Mouse (Mus musculus) MEL (cell line): ENCODE results near the gene Slc15a5. TPM values are rescaled to one million over a fixed set of nuclear protein-coding genes. Genes with fewer than 3 reads are reported as not detected.

Experiments
- DNase-seq: peaks from one replicate; pipeline ENCODE4 v3.0.0; 2011; ENCODE audit warnings: low read depth, low spot score
- H3K27ac ChIP-seq: 2 replicates; pipeline ENCODE4 v1.5.1; 2012; ENCODE audit warnings: low read depth, mild to moderate bottlenecking, control low read depth, low read length, moderate library complexity; ENCODE audit not compliant: control insufficient read depth
- H3K27me3 ChIP-seq, 2 experiments: fragments of 150-350 bp in 1 of 2; sonication (generic) in 1 of 2; 2 replicates each; pipeline ENCODE4 v1.6.1; 2012; ENCODE audit warnings: low read length in 2 of 2, mild to moderate bottlenecking in 2 of 2, improper control_type of control experiment in 1 of 2, moderate library complexity in 1 of 2; ENCODE audit not compliant: insufficient read depth in 2 of 2, control insufficient read depth in 1 of 2
- H3K36me3 ChIP-seq, 2 experiments: 2 replicates each; pipeline ENCODE4 v1.6.1; 2012 to 2014; ENCODE audit warnings: low read length in 2 of 2, improper control_type of control experiment in 1 of 2, inconsistent platforms in 1 of 2, mild to moderate bottlenecking in 1 of 2; ENCODE audit not compliant: insufficient read depth in 2 of 2, control insufficient read depth in 1 of 2
- H3K4me1 ChIP-seq, 2 experiments: fragments of 150-350 bp in 1 of 2; sonication (generic) in 1 of 2; 2 replicates each; pipeline ENCODE4 v1.6.1; 2012; ENCODE audit warnings: low read length in 2 of 2, improper control_type of control experiment in 1 of 2, mild to moderate bottlenecking in 1 of 2; ENCODE audit not compliant: insufficient read depth in 2 of 2, control insufficient read depth in 1 of 2
- H3K4me3 ChIP-seq, 2 experiments: fragments of 150-350 bp in 1 of 2; sonication (generic) in 1 of 2; 2 replicates each; pipeline ENCODE4 v1.5.1; 2012; ENCODE audit warnings: low read depth in 2 of 2, low read length in 2 of 2, mild to moderate bottlenecking in 2 of 2, moderate library complexity in 2 of 2, control low read depth in 1 of 2, improper control_type of control experiment in 1 of 2; ENCODE audit not compliant: control insufficient read depth in 1 of 2, insufficient read depth in 1 of 2
- H3K79me2 ChIP-seq: 2 replicates; pipeline ENCODE4 v1.6.1; 2012; ENCODE audit warnings: mild to moderate bottlenecking, low read length, moderate library complexity; ENCODE audit not compliant: control insufficient read depth, poor library complexity, insufficient read depth
- H3K9ac ChIP-seq: 2 replicates; pipeline ENCODE4 v1.6.1; 2012; ENCODE audit warnings: low read depth, mild to moderate bottlenecking, control low read depth, low read length, moderate library complexity; ENCODE audit not compliant: control insufficient read depth, poor library complexity, severe bottlenecking
- H3K9me3 ChIP-seq: fragments of 150-350 bp; sonication (generic); replicated peaks from 2 replicates; pipeline ENCODE4 v1.6.1; 2012; ENCODE audit warnings: mild to moderate bottlenecking, low read length, improper control_type of control experiment, moderate library complexity; ENCODE audit not compliant: insufficient read depth
- BHLHE40 ChIP-seq: IDR thresholded peaks from 2 replicates; pipeline ENCODE4 v1.6.1; 2012; ENCODE audit warnings: low read depth, mild to moderate bottlenecking, inconsistent platforms, low read length, improper control_type of control experiment, borderline replicate concordance
- CHD1 ChIP-seq: IDR thresholded peaks from 2 replicates; pipeline ENCODE4 v1.6.1; 2012; ENCODE audit warnings: low read depth, mild to moderate bottlenecking, inconsistent platforms, low read length, improper control_type of control experiment
- CHD2 ChIP-seq: IDR thresholded peaks from 2 replicates; pipeline ENCODE4 v1.6.1; 2011; ENCODE audit warnings: low read length, improper control_type of control experiment
- CTCF ChIP-seq, 3 experiments: IDR thresholded peaks in 2 of 3; conservative IDR thresholded peaks in 1 of 3; 2 replicates each; pipeline ENCODE4 v1.5.1; 2011 to 2012; ENCODE audit warnings: low read length in 3 of 3, low read depth in 2 of 3, mild to moderate bottlenecking in 2 of 3, improper control_type of control experiment in 1 of 3, inconsistent platforms in 1 of 3, mixed read lengths in 1 of 3, moderate library complexity in 1 of 3; ENCODE audit not compliant: control insufficient read depth in 1 of 3, insufficient read depth in 1 of 3, poor library complexity in 1 of 3, severe bottlenecking in 1 of 3
- EP300 ChIP-seq, 2 experiments: IDR thresholded peaks; 2 replicates each; pipeline ENCODE4 v1.6.1; 2011; ENCODE audit warnings: improper control_type of control experiment in 2 of 2, low read length in 2 of 2, low read depth in 1 of 2, mild to moderate bottlenecking in 1 of 2
- ETS1 ChIP-seq: IDR thresholded peaks from 2 replicates; pipeline ENCODE4 v1.6.1; 2012; ENCODE audit warnings: low read depth, mild to moderate bottlenecking, inconsistent platforms, low read length, improper control_type of control experiment, moderate library complexity
- HCFC1 ChIP-seq: IDR thresholded peaks from 2 replicates; pipeline ENCODE4 v1.6.1; 2012; ENCODE audit warnings: low read depth, mild to moderate bottlenecking, inconsistent platforms, low read length, improper control_type of control experiment, moderate library complexity
- MEF2A ChIP-seq: IDR thresholded peaks from 2 replicates; pipeline ENCODE4 v1.6.1; 2014; ENCODE audit warnings: low read depth, mild to moderate bottlenecking, inconsistent platforms, low read length, improper control_type of control experiment; ENCODE audit not compliant: poor library complexity, insufficient replicate concordance, severe bottlenecking; ENCODE audit errors: extremely low read depth
- MXI1 ChIP-seq: IDR thresholded peaks from 2 replicates; pipeline ENCODE4 v1.6.1; 2011; ENCODE audit warnings: mild to moderate bottlenecking, low read depth, low read length, improper control_type of control experiment
- MYC ChIP-seq: IDR thresholded peaks from 2 replicates; pipeline ENCODE4 v1.6.1; 2011; ENCODE audit warnings: low read depth, mild to moderate bottlenecking, low read length, improper control_type of control experiment, moderate library complexity
- NRF1 ChIP-seq: IDR thresholded peaks from 2 replicates; pipeline ENCODE4 v1.6.1; 2014; ENCODE audit warnings: low read depth, mild to moderate bottlenecking, inconsistent platforms, low read length, improper control_type of control experiment, moderate library complexity; ENCODE audit not compliant: poor library complexity, insufficient read depth, severe bottlenecking
- POLR2A ChIP-seq, 2 experiments: IDR thresholded peaks; 2 replicates each; pipeline ENCODE4 v1.6.1; 2011 to 2012; ENCODE audit warnings: low read length in 2 of 2, mild to moderate bottlenecking in 2 of 2, control low read depth in 1 of 2, improper control_type of control experiment in 1 of 2, low read depth in 1 of 2, moderate library complexity in 1 of 2; ENCODE audit not compliant: control insufficient read depth in 1 of 2, insufficient read depth in 1 of 2, poor library complexity in 1 of 2
- POLR2AphosphoS2 ChIP-seq: IDR thresholded peaks from 2 replicates; pipeline ENCODE4 v1.6.1; 2011; ENCODE audit warnings: low read length, improper control_type of control experiment
- POLR2AphosphoS5 ChIP-seq: IDR thresholded peaks from 2 replicates; pipeline ENCODE4 v1.6.1; 2012; ENCODE audit warnings: low read depth, borderline replicate concordance, mild to moderate bottlenecking, inconsistent platforms, low read length, moderate library complexity, mixed read lengths
- RAD21 ChIP-seq: IDR thresholded peaks from 2 replicates; pipeline ENCODE4 v1.6.1; 2011; ENCODE audit warnings: mild to moderate bottlenecking, low read depth, low read length, improper control_type of control experiment
- TBP ChIP-seq: IDR thresholded peaks from 2 replicates; pipeline ENCODE4 v1.8.0; 2011; ENCODE audit warnings: low read depth, low read length, improper control_type of control experiment
- TCF12 ChIP-seq: IDR thresholded peaks from 2 replicates; pipeline ENCODE4 v1.6.1; 2014; ENCODE audit warnings: low read depth, mild to moderate bottlenecking, inconsistent platforms, low read length, improper control_type of control experiment, moderate library complexity
- UBTF ChIP-seq: IDR thresholded peaks from 2 replicates; pipeline ENCODE4 v1.6.1; 2012; ENCODE audit warnings: low read depth, mild to moderate bottlenecking, inconsistent platforms, low read length, improper control_type of control experiment, moderate library complexity, borderline replicate concordance; ENCODE audit not compliant: insufficient read depth
- USF2 ChIP-seq, 2 experiments: IDR thresholded peaks; 2 replicates each; pipeline ENCODE4 v1.6.1; 2011 to 2012; ENCODE audit warnings: improper control_type of control experiment in 2 of 2, low read length in 2 of 2, borderline replicate concordance in 1 of 2, inconsistent platforms in 1 of 2, low read depth in 1 of 2, mild to moderate bottlenecking in 1 of 2; ENCODE audit not compliant: insufficient read depth in 1 of 2
- ZC3H11A ChIP-seq: IDR thresholded peaks from 2 replicates; pipeline ENCODE4 v1.6.1; 2012; ENCODE audit warnings: low read depth, mild to moderate bottlenecking, inconsistent platforms, low read length, improper control_type of control experiment
- ZNF384 ChIP-seq: IDR thresholded peaks from 2 replicates; pipeline ENCODE4 v1.6.1; 2012; ENCODE audit warnings: low read depth, mild to moderate bottlenecking, inconsistent platforms, low read length, improper control_type of control experiment
- polyA plus RNA-seq, 2 experiments: library from polyadenylated mRNA; stranded (reverse) in 1 of 2; unstranded in 1 of 2; fragments of >175 nt in 1 of 2; fragments of >200 nt in 1 of 2; gene quantifications; 2 replicates each; pipeline versions ENCODE4 v1.2.1 to v1.2.4; 2012; ENCODE audit warnings: low replicate concordance in 2 of 2, low read depth in 1 of 2; ENCODE audit not compliant: insufficient read length in 2 of 2, insufficient read depth in 1 of 2, missing spikeins in 1 of 2
- total RNA-seq: library from RNA; depleted of rRNA; stranded (reverse); fragments of 300-350 nt; gene quantifications from 2 replicates; pipeline ENCODE4 v1.2.3, GENCODE M21; 2012

The Slc15a5 gene
- total and polyA plus RNA-seq, 3 experiments: not detected

GRCm38 (mm10) chr6:138006525-138007251, 73.0 kb downstream of the Slc15a5 start:
- TF ChIP-seq RAD21 (no peak), MYC (no peak), POLR2A (IDR thresholded peaks at IDR 0.05; ENCODE audit: control insufficient read depth in 1 of 2, insufficient read depth in 1 of 2, low read depth in 1 of 2, low read length in 2 of 2, poor library complexity in 1 of 2) (no peak), POLR2AphosphoS5 (no peak), MEF2A (no peak), MXI1 (no peak), ETS1 (no peak), HCFC1 (no peak), NRF1 (no peak), EP300 (IDR thresholded peaks at IDR 0.05; ENCODE audit: low read depth in 1 of 2, low read length in 2 of 2) (no peak), POLR2AphosphoS2 (no peak), TBP (no peak), UBTF (no peak), BHLHE40 (no peak), TCF12 (no peak), CHD1 (no peak)
- Histone ChIP-seq H3K36me3 (no peaks in the 10 kb centered on the region), H3K4me3 (no peak overlapping the region), H3K9me3 (no peaks in the 10 kb centered on the region), H3K27ac (no peak overlapping the region), H3K79me2 (no peaks in the 10 kb centered on the region), H3K27me3 (no peaks in the 10 kb centered on the region), H3K9ac (no peak overlapping the region), H3K4me1 (no peaks in the 10 kb centered on the region)
- DNase-seq: no peak

GRCm38 (mm10) chr6:137989853-137990252, 89.9 kb downstream of the Slc15a5 start:
- no peak for TF ChIP-seq ZNF384
- TF ChIP-seq CTCF (IDR thresholded peaks at IDR 0.05 in 2 of 3, conservative IDR thresholded peaks at IDR 0.05 in 1 of 3; ENCODE audit: control insufficient read depth in 1 of 3, insufficient read depth in 1 of 3, low read depth in 2 of 3, low read length in 3 of 3, poor library complexity in 1 of 3, severe bottlenecking in 1 of 3): 0 out of 6 replicates have a peak, but pooled peaks of 1 of the 3 experiments have one; percentile 12
- TF ChIP-seq ETS1: no peak
- no peak for TF ChIP-seq USF2 (IDR thresholded peaks at IDR 0.05; ENCODE audit: borderline replicate concordance in 1 of 2, insufficient read depth in 1 of 2, low read depth in 1 of 2, low read length in 2 of 2)
- no peak for TF ChIP-seq POLR2A (IDR thresholded peaks at IDR 0.05; ENCODE audit: control insufficient read depth in 1 of 2, insufficient read depth in 1 of 2, low read depth in 1 of 2, low read length in 2 of 2, poor library complexity in 1 of 2)
- no peak for TF ChIP-seq CHD2
- TF ChIP-seq ZC3H11A: no peak
- TF ChIP-seq, all 39 proteins: peak for 1
- H3K9me3 ChIP-seq: no peaks in the 10 kb centered on the region
- no peaks in the 10 kb centered on the region for H3K27me3 ChIP-seq
- no peak overlapping the region for H3K9ac ChIP-seq
- no peak overlapping the region for H3K4me3 ChIP-seq
- no peak overlapping the region for H3K27ac ChIP-seq
- H3K4me1 ChIP-seq: no peaks in the 10 kb centered on the region
- H3K36me3 ChIP-seq: no peaks in the 10 kb centered on the region
- H3K79me2 ChIP-seq: no peaks in the 10 kb centered on the region
- DNase-seq: no peak
